Mouse (Mus musculus) heart, postnatal 25 days (tissue): ENCODE measurements at regions not wholly inside any gene's neighbourhood (a gene's known extent, or its start where the extent isn't known, plus 50 kb on each side); places are given as distances from the start of the nearest gene placed in this dataset.
A peak's percentile ranks its signal among the peaks of the same experiment; 100 is the strongest.

Experiments
- DNase-seq: peaks from one replicate; pipeline ENCODE4 v3.0.0; 2022; ENCODE audit warnings: low spot score
- intact Hi-C: fragments of 180-260 bp; cut with DNase I; formaldehyde crosslinking; loops from one replicate; pipeline ENCODE4 v1.15.1; 2025

- DNase-seq, result no peak
- intact Hi-C loops, result loop anchor here (10.0 kb wide), 1 partner anchor 201 kb away; no protein-coding TSS in a partner anchor
Observed at GRCm38 (mm10) chr2:19714025-19714424, 56.5 kb downstream of the Otud1 start.

GRCm38 (mm10) chr2:19715564-19716238, 58.1 kb downstream of the Otud1 start:
- peak; percentile 6 for DNase-seq
- intact Hi-C loops, result loop anchor here (10.0 kb wide), 1 partner anchor 199 kb away; no protein-coding TSS in a partner anchor

GRCm38 (mm10) chr2:19716388-19716787, 58.8 kb downstream of the Otud1 start:
- intact Hi-C loops, result loop anchor here (10.0 kb wide), 1 partner anchor 198 kb away; no protein-coding TSS in a partner anchor
- DNase-seq, result no peak

GRCm38 (mm10) chr2:19726085-19726484, 68.5 kb downstream of the Otud1 start:
- intact Hi-C loops, result loop anchor here (2.0 to 5.0 kb wide), 2 partner anchors 64 to 197 kb away; no protein-coding TSS in a partner anchor
- DNase-seq, result no peak

GRCm38 (mm10) chr2:19726904-19727303, 69.4 kb downstream of the Otud1 start:
- peak; percentile 43 for DNase-seq
- intact Hi-C loops, result loop anchor here (2.0 to 5.0 kb wide), 2 partner anchors 65 to 198 kb away; no protein-coding TSS in a partner anchor

- no peak for DNase-seq
- intact Hi-C loops, result loop anchor here (5.0 kb wide), 1 partner anchor 316 kb away; no protein-coding TSS in a partner anchor
Observed at GRCm38 (mm10) chr2:19732922-19733859, 75.6 kb downstream of the Otud1 start.

- intact Hi-C loops, result loop anchor here (5.0 kb wide), 1 partner anchor 317 kb away; no protein-coding TSS in a partner anchor
Observed at GRCm38 (mm10) chr2:19734164-19734870, 76.8 kb downstream of the Otud1 start.

GRCm38 (mm10) chr2:19741508-19741907, 84.0 kb downstream of the Otud1 start:
- no peak for DNase-seq
- intact Hi-C loops, result no loop called here

More at GRCm38 (mm10) chr2:19734164-19734870, 76.8 kb downstream of the Otud1 start:
- DNase-seq, result no peak

- intact Hi-C loops, result no loop called here
- no peak for DNase-seq
Observed at GRCm38 (mm10) chr2:19743467-19743866, 85.9 kb downstream of the Otud1 start.

- DNase-seq, result no peak
- intact Hi-C loops, result no loop called here
Observed at GRCm38 (mm10) chr2:19744986-19745660, 87.6 kb downstream of the Otud1 start.

- DNase-seq, result no peak
- intact Hi-C loops, result no loop called here
Observed at GRCm38 (mm10) chr2:19752753-19753152, 95.2 kb downstream of the Otud1 start.

GRCm38 (mm10) chr2:19753479-19753878, 95.9 kb downstream of the Otud1 start:
- intact Hi-C loops, result no loop called here

GRCm38 (mm10) chr2:19757910-19758309, 100.4 kb downstream of the Otud1 start:
- DNase-seq, result no peak
- intact Hi-C loops, result no loop called here

More at GRCm38 (mm10) chr2:19753479-19753878, 95.9 kb downstream of the Otud1 start:
- no peak for DNase-seq

GRCm38 (mm10) chr2:19759169-19759568, 101.6 kb downstream of the Otud1 start:
- DNase-seq, result no peak
- intact Hi-C loops, result no loop called here

- intact Hi-C loops, result no loop called here
- DNase-seq, result no peak
Observed at GRCm38 (mm10) chr2:19759577-19759976, 102.0 kb downstream of the Otud1 start.

- no peak for DNase-seq
- intact Hi-C loops, result no loop called here
Observed at GRCm38 (mm10) chr2:19762996-19763395, 105.4 kb downstream of the Otud1 start.

GRCm38 (mm10) chr2:19784913-19785312, 124.7 kb upstream of the Etl4 start:
- intact Hi-C loops, result no loop called here
- no peak for DNase-seq

GRCm38 (mm10) chr2:19785663-19786260, 123.8 kb upstream of the Etl4 start:
- DNase-seq, result no peak
- intact Hi-C loops, result no loop called here

GRCm38 (mm10) chr2:19792177-19792576, 117.4 kb upstream of the Etl4 start:
- no peak for DNase-seq
- intact Hi-C loops, result no loop called here
